Mouse (Mus musculus): ENCODE measurements around the gene Slc25a22. TPM values are rescaled to one million over a fixed set of nuclear protein-coding genes. Genes with fewer than 3 reads are reported as not detected.
"Not testable (repeated sequence)": the region's sequence is repeated elsewhere in the genome, so short reads cannot be mapped to it uniquely, and the experiment has no call there.

Gene Slc25a22
- total RNA-seq, 1 experiment from 2014 or later: 14.8 TPM

DNA sequence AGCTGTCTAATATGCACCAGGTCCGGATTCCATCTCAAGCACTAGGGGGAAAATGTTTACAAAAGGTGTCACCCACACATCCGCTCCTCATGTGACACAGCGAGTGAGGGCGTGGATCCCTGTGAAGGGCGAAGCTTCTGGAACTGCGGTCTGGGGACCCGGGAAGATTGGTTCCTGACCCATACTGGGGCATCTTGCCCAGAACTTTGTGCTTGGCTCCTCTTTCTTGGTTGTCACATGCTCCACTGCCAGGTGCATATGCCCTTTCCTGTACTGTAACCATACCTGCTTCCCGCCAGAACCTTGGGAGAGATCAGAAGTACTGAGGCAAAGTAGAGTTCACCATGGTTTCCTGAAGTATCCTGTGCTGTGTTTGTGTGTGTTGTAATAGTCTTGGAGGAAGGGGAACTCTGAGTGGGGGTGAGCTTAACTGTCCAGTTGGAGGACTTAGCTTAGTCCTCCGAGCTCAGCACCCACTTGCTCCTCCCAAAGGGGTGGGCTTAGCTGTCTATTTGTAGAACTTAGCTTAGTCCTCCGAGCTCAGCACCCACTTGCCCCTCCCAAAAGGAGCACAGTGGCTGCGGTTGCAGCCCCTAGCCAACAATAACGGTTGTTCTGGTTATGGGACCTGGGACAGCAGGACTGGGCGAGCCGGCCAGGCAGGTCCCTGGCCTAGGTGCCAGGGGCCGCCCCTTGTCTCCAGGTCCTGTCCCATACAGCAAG is 22.9 kb upstream of the Slc25a22 start, which contains the start of gene Cracr2b:
Gene Cracr2b (plus strand): TSS at position 704 of the 723 bp plus-strand sequence.
- no peak for ATAC-seq (replicated peaks; ENCODE audit: insufficient number of reproducible peaks, low FRiP score, low TSS enrichment, poor library complexity, severe bottlenecking)

DNA sequence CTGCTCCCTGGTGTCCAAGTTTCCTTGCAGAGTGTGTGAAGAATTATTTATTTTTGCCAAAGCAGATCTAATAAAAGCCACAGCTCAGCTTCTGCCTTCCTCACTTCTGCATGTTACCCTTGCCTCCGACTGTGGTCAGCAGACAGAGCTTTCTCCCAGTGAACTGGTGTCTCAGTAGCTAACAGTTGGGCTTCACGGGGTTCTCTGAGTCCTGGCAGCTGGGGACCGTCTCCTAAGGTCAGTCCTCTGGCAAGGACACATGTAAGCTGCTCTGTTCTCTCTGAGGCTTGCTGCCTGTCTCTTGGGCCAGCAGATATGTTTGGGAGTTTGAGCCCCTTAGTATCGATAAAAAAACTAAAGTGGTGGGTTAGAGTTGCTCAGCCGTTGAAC is 22.3 kb upstream of the Slc25a22 start:
- no peak for ATAC-seq (replicated peaks; ENCODE audit: insufficient number of reproducible peaks, low FRiP score, low TSS enrichment, poor library complexity, severe bottlenecking)

GRCm38 (mm10) chr7:141459301-141459711 is 21.6 kb upstream of the Slc25a22 start:
- no peak for ATAC-seq (replicated peaks; ENCODE audit: insufficient number of reproducible peaks, low FRiP score, low TSS enrichment, poor library complexity, severe bottlenecking)

DNA sequence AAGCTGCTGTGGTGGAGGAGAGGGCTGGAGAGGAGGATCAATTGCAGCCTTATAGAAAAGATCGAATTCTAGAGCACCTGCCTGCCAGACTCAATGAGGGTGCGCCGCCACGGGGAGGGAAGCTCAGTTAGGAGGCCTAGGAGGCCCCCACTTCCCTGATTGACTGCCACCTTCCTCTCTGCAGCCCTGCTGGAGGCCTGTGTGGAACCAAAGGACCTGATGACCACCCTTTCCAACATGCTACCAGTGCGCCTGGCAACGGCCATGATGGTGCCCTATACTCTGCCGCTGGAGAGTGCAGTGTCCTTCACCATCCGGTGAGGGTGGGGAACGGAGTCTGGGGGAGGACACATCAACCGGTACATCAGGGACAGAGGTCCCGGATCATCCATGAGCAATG is 21.0 kb upstream of the Slc25a22 start:
- ATAC-seq (replicated peaks; ENCODE audit: insufficient number of reproducible peaks, low FRiP score, low TSS enrichment, poor library complexity, severe bottlenecking): no peak

GRCm38 (mm10) chr7:141457986-141458660 is 20.4 kb upstream of the Slc25a22 start:
- no peak for ATAC-seq (replicated peaks; ENCODE audit: insufficient number of reproducible peaks, low FRiP score, low TSS enrichment, poor library complexity, severe bottlenecking)

DNA sequence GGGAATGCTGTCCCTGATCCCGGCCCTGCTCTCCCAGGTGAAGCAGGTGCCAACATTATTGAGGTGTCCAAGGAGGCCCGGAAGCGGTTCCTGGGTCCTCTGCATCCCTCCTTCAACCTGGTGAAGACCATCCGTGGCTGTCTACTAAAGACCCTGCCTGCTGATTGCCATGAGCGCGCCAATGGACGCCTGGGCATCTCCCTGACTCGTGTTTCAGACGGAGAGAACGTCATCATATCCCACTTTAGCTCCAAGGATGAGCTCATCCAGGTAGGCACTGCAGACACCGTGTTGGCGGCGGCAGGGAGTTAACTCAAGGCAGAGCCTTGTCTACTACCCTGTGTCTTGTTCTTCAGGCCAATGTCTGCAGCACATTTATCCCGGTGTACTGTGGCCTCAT is 19.5 kb upstream of the Slc25a22 start:
- ATAC-seq (replicated peaks; ENCODE audit: insufficient number of reproducible peaks, low FRiP score, low TSS enrichment, poor library complexity, severe bottlenecking): no peak

DNA sequence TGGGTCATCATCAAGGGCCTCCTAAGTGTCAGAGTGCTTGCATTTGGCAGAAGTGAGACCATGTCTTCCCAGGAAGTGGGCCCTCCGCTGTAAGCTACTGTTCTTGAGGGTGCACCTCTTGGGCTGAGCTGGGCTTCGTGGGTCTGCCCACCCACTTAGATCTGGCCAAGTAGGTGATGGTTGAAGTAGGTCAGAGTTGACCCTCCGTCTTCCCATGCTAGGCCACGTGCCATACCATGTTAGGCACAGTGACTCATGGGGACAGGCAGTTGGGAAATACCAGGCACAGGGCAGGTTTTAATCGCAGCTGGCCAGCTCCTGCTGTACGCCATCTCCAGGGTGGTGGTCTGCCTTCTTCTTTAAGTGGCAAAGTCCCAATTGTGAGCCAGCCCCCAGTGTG is 19.0 kb upstream of the Slc25a22 start:
- ATAC-seq (replicated peaks; ENCODE audit: insufficient number of reproducible peaks, low FRiP score, low TSS enrichment, poor library complexity, severe bottlenecking): no peak

DNA sequence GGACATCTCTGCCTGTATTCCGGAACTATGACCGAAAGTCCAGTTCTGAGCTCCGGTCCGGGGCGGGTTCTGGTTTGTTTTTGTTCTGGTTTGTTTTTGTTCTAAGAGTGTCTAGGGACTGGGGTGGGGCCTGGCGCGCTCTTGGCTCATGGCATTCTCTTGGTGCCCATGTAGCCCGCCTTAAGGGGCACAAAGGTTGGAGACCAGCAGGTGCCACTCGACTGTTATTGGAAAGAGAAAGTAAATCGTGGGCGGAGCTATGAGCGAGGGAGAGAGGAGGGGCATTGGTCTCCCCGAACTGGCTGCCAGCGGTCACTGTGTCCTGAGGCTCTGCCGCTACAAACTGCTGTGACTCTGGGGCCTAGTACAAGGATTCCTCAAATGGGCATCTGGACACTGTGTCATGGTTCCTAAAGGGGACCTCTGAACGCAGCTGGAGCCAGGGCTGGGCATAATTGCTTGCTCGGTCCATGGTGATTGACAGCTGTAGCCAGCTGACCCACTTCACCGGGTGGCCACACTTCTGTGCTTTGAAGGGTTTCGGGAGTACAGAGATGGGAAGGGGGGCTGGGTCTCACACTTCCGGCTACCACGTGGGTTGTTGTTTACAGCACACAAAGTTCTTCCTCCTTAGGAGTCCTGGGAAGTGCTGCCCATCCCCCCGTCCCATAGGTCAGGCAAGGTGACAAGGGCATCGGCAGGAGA is 18.1 kb upstream of the Slc25a22 start:
- peak; percentile 46 for ATAC-seq (replicated peaks; ENCODE audit: insufficient number of reproducible peaks, low FRiP score, low TSS enrichment, poor library complexity, severe bottlenecking)

- peak; percentile 67 for ATAC-seq (replicated peaks; ENCODE audit: insufficient number of reproducible peaks, low FRiP score, low TSS enrichment, poor library complexity, severe bottlenecking)
Observed at GRCm38 (mm10) chr7:141454967-141455551, 17.4 kb upstream of the Slc25a22 start, which contains the start of gene Pnpla2. TSS of gene Pnpla2 (plus strand) at chr7:141455198.

- no peak for ATAC-seq (replicated peaks; ENCODE audit: insufficient number of reproducible peaks, low FRiP score, low TSS enrichment, poor library complexity, severe bottlenecking)
Observed at GRCm38 (mm10) chr7:141453636-141454035, 15.9 kb upstream of the Slc25a22 start.

- no peak for ATAC-seq (replicated peaks; ENCODE audit: insufficient number of reproducible peaks, low FRiP score, low TSS enrichment, poor library complexity, severe bottlenecking)
Observed at GRCm38 (mm10) chr7:141451928-141452327, 14.2 kb upstream of the Slc25a22 start.

GRCm38 (mm10) chr7:141447110-141447991 is 9.7 kb upstream of the Slc25a22 start, which contains the start of gene Rplp2:
TSS of gene Rplp2 (plus strand) at chr7:141447370.
- peak; percentile 89 for ATAC-seq (replicated peaks; ENCODE audit: insufficient number of reproducible peaks, low FRiP score, low TSS enrichment, poor library complexity, severe bottlenecking)

DNA sequence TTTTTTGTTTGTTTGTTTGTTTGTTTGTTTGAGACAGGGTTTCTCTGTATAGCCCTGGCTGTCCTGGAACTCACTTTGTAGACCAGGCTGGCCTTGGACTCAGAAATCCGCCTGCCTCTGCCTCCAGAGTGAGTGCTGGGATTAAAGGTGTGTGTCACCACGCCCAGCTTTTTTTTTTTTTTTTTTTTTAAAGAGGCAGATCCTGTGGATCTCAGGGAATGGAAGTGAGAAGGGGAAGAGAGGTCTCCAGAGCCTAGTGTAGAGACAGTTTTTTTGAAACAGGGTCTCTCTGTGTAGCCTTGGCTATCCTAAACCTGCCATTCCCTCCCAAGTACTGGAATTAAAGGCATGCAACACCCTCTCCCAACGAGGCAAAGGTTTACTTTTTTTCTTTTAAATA is 8.7 kb upstream of the Slc25a22 start:
- ATAC-seq (replicated peaks; ENCODE audit: insufficient number of reproducible peaks, low FRiP score, low TSS enrichment, poor library complexity, severe bottlenecking): not testable (repeated sequence)

DNA sequence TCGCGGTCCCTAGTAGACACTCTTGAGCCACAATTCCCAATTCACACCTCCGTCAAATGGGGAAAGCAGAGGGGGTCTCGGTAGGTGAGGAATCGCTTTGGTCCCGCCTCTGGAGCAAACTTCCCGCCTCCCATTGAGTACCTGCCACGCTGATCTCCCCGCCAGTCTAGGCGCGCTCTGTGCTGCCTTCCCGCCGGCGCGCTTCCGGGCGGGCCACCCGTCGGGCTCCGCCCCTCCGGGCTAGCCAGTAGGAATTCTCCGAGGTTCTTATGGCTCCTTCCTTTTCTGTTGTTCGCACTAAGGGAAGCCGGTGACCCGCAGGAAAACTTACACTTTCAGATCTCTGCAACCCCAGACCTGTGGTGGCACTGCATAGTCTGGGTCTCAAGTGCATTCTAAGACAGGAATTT is 6.1 kb upstream of the Slc25a22 start, which contains the start of gene Pidd1:
Gene Pidd1 (minus strand): TSS at position 198 of the 410 bp plus-strand sequence.
- no peak for ATAC-seq (replicated peaks; ENCODE audit: insufficient number of reproducible peaks, low FRiP score, low TSS enrichment, poor library complexity, severe bottlenecking)

DNA sequence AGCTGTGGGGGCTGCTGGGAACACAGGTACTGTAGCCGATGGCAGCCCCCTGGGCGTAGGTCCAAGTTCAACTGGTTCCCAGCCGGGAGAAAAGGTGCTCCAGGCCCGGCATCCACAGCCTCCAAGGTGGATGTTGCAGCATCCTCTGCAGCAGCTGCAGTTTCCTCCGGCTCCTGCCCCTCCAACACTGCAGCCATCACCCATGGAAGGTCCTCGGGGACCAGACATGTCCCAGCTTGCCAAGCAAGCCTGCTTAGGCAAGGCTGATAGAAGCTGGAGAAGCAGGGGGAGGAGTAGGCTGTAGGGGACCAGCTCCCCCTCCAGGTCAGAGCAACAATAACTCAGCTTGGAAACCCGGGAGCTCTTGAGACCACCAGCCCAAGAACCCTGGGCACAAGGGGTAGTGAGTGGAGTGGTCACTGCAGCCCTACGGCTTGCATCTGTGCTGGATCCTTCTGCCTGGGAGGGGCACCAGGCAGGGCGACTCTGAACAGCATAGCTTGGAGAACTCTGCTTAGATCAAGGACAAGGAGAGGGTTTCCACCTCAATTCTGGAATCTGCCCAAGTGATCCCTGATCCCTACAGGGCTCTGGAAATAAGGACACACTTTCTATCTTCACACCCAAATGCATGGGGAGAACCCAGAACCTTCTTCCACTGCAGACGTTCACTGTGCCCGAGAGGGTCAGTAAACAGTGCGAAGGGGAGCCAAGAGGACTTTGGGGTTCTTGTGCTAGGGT is 5.6 kb upstream of the Slc25a22 start:
- ATAC-seq (replicated peaks; ENCODE audit: insufficient number of reproducible peaks, low FRiP score, low TSS enrichment, poor library complexity, severe bottlenecking): no peak

GRCm38 (mm10) chr7:141442199-141442598 is 4.5 kb upstream of the Slc25a22 start:
- no peak for ATAC-seq (replicated peaks; ENCODE audit: insufficient number of reproducible peaks, low FRiP score, low TSS enrichment, poor library complexity, severe bottlenecking)

DNA sequence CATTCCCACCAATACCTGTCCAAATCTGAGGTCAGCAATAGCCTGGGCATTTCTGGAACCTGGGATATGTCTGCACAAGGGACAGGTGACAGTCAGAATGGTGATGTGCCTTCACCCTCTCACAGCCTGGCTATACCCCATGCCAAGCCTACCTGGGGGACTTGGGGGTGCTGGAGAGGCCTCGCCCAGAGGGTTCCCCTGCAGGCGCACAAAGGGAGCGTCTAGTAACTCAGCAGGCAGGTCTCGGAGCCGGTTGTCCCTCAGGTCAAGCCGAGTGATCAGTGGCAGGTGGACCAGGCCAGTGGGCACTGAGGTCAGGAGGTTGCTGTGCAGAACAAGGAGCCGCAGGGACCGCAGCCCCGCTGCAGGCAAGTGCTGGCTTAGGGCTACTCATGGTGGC is 3.8 kb upstream of the Slc25a22 start:
- no peak for ATAC-seq (replicated peaks; ENCODE audit: insufficient number of reproducible peaks, low FRiP score, low TSS enrichment, poor library complexity, severe bottlenecking)

All from monocyte, adult 5-6 weeks (primary cell).